Mouse (Mus musculus): Measurements from ENCODE around the gene Atp1a2.

Gene Atp1a2

GRCm38 (mm10) chr1:172324725-172325124 lies 26.9 kb upstream of the Atp1a2 start:
- DNase-seq (ENCODE audit: low spot score) = peak; percentile 74

- no peak for DNase-seq (ENCODE audit: low spot score)
These were observed 26.0 kb upstream of the Atp1a2 start for GRCm38 (mm10) chr1:172323801-172324359.

DNA sequence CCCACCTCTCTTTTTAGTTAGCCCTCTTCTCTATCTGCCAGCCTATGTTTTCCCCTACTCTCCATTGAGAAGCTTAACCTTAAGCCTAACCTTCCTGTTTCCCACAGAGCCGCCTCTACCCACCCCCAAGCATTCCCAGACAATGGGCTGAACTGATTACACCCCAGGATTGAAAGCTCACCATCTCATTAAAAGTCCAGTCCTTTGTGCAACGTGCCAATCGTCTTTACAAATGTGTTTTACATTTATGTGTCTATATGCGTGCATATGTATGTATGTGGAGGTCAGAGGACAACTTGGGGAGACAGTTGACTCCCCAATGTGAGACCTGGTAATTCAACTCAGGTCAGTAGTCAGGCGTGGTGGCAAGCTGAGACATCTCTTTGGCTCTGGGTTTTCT lies 25.4 kb upstream of the Atp1a2 start:
- no peak for DNase-seq (ENCODE audit: low spot score)

DNA sequence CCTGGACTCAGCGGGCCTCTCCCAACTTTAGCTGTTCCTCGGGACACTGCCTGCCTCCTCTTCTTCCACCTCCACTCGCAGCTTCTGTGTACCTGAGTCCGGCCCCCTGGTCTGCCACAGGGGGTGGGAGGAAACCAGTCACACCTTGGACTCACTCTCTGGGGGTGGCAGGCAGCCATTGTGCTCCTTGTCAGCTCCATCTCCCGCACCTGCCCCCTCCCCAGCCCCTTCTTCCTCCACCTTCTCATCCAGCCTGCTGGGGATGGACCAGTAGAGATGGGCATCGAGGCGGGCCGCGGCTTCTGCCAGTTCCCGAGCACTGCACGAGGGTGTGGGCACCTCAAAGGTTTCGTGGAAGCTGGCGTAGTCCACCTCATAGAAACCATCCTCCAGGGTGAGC lies 24.9 kb upstream of the Atp1a2 start:
- no peak for DNase-seq (ENCODE audit: low spot score)

GRCm38 (mm10) chr1:172319921-172320411 lies 22.1 kb upstream of the Atp1a2 start:
- no peak for DNase-seq (ENCODE audit: low spot score)

- DNase-seq (ENCODE audit: low spot score) = no peak
These were observed 21.5 kb upstream of the Atp1a2 start for GRCm38 (mm10) chr1:172319346-172319745.

- no peak for DNase-seq (ENCODE audit: low spot score)
These were observed 20.7 kb upstream of the Atp1a2 start for GRCm38 (mm10) chr1:172318424-172319035.

DNA sequence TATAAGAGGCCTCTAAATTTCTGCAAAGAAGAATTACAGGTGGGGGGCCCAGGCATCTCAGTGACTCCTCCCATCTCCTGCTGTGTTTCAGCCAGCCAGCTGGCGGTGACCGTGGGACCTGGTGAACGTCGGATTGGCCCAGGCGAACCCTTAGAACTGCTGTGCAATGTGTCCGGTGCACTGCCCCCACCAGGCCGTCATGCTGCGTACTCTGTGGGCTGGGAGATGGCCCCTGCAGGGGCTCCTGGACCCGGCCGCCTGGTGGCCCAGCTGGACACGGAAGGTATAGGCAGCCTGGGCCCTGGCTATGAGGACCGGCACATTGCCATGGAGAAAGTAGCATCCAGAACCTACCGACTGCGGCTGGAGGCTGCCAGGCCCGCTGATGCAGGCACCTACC lies 20.1 kb upstream of the Atp1a2 start:
- no peak for DNase-seq (ENCODE audit: low spot score)

GRCm38 (mm10) chr1:172317431-172317830 lies 19.6 kb upstream of the Atp1a2 start:
- DNase-seq (ENCODE audit: low spot score) = no peak

DNA sequence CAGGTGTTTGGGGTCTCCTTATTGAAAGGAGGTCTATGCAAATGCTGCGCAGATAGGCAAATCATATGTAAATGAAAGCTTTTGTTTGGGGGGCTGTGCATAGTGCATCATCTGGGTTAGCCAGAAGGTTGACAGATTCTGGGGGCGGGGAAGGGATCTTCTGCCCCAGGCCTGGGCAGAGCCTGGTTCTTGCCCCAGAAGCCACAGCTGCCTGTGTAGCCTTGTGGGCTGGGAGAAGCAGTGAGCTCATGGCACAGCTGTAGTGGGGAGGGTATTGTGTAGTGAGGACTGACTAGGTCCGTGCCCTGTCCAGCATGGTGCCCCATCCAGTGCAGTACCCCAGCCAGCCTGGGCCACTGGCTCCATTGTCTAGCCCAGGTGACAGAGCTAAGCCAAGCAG lies 17.0 kb upstream of the Atp1a2 start:
- no peak for DNase-seq (ENCODE audit: low spot score)

DNA sequence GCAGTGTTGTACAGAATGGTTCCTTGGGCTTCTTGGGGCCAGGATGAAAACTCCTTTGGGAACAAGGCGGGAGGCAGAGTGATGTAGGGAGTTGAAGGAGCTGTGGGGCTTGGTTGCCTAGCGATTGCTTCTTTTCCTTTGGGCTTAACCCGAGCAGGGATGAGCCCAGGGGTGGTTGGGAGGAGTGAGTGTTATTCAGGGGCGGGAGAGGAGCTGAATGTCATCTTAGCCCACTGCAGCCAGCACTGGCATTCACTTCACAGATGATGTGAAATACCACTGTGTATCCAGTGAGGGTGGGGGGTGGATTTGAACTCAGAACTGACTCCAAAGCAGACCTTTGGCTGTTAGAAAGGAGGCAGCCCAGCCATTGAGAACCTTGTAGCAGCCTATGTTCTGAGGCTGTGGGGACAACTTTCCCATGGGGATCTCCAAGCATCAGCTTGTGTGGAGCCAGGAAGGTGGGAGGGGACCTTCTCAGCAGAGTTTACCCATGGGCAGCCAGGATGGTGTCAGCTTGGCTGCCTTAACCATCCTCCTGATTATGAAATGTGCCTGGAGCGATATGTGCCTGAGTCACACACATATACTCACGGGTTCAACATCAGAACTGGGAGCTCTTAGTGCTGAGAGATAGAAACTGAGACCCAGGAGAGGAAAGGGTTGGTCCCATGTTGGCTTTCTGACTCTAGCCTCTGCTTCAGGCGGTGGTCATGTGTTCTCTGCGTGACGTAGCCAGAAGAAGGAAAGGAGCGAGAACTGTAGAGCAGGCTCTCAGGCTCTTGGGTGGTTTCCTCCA lies 15.9 kb upstream of the Atp1a2 start:
- DNase-seq (ENCODE audit: low spot score) = no peak

GRCm38 (mm10) chr1:172312768-172313561 lies 15.1 kb upstream of the Atp1a2 start:
- DNase-seq (ENCODE audit: low spot score) = no peak

DNA sequence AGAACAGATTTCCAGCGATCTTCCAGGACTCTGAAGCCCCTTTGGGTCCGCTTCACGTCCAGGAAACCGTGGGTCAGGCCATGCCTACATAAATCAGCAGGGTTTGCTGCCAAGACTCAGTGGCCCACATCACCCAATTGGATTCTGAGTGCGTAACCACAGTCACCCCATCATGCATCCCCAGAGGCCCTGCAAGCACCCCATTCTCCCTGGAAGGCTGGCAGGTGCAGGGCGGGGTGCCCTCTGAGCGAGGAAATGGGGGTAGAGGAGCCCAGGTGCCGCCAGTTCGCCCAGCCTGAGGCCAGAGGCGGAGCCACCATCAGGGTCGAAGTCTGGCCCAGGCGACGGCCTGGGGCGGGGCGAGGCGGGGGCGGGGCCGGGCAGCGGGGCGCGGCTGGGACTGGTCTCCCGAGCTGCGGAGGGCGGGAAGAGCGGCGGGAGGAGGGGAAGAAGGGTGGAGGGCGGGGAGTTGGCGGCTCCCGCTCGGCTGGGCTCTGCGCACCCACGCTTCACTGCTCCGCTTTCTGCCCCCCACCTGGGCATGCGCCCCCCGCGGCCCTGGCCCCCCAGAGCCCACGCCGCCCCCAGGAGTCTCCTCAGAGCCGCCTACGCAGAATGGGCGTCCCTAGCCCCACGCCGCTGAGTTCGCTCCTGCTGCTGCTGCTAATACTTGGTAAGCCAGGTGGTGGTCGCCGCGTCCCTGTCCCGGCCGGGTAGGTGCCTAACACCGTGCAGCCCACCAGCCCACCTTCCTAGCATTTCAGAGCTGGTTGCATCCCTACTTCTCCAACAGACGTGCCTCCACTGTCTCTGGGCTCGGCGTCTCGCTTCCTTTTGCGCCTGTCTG lies 14.3 kb upstream of the Atp1a2 start:
- peak; percentile 77 for DNase-seq (ENCODE audit: low spot score)

DNA sequence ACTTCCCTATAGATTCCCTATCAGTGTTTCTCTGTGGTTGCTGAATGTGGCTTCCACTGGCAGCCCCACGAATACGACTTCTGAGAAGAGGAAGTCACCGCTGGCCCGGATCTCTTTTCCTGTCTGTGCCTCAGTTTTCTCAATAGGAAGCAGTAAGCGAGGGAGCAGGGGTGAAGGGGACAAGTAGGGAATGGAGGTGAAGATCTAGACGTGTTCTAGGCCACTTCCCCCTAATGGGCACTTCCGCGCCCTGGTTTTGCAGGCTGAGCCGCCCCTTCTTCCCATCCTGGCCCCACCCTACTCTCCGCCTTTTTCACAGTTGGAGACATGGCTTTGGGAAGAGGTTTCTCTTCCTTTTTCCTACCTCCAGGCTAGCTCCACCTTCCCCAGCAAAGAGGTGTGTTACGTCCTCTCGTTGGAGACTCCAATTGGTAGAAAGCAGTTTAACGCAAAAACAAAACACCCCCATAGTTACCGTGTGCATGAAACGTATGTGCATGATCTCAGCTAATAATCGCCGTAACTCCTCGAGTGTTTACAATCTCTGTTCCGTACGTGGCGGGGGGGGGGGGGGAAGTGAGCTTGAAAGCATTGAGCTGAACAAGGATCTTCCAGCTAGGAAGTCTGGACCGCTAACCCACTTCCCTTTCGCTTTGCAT lies 13.5 kb upstream of the Atp1a2 start:
- DNase-seq (ENCODE audit: low spot score) = no peak

- peak; percentile 91 for DNase-seq (ENCODE audit: low spot score)
These were observed 12.0 kb upstream of the Atp1a2 start for GRCm38 (mm10) chr1:172309699-172310398.

DNA sequence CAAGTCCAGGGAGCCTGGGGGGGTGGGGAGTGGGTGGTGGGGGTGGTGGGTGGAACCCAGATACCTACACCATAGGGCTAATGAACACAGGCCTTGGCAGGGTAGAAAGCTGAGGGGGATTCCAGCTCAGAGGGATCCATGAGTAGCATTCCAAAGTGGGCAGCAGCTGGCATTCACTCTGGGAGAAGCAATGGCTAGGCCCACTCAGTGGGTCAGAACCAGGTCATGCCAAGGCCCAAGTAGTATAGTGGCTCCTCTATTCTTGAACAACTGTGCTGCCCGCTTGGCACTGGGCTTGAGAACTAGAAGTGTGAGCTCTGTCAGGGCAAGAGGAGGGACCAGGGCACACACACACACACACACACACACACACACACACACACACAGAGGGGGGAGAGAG lies 10.5 kb upstream of the Atp1a2 start:
- no peak for DNase-seq (ENCODE audit: low spot score)

DNA sequence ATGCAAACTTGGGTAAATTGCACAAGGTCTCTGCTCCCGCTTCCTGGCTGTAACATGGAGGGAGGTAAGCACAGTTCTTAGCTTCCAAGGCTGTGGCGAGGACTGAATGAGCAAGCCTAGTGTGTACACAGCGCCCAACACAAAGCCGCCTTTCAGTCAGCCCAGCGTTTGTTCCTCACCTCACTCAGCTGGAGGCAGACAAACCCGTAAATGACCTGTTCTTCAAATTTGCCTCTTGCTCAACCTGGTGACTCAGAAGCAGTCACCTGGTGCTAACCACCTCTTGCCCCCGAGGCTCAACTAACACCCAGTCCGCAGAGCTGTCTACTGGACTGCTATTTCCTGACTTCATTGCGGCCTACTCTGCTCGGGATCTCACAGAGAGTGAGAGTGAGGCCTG lies 10.1 kb upstream of the Atp1a2 start:
- DNase-seq (ENCODE audit: low spot score) = no peak

- DNase-seq (ENCODE audit: low spot score) = no peak
These were observed 9.0 kb upstream of the Atp1a2 start for GRCm38 (mm10) chr1:172306885-172307284.

DNA sequence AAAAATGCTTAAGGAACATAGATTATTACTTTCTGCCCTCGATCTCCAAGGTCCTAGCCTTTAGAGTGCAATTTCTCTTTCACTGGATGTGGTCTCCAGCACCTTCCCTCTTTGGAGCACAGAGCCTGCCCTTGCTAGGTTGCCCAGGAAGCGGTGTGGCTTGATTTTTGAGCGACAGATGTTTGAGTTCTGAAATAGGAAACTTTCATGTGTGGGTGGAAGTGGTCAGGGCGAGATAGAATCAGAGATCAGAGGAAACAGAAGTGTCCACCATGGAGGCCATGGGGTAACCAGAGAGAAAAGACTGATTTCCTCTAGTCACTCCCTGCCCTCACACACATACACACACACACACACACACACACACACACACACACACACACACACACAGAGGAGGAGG lies 8.3 kb upstream of the Atp1a2 start:
- no peak for DNase-seq (ENCODE audit: low spot score)

GRCm38 (mm10) chr1:172305635-172306034 lies 7.8 kb upstream of the Atp1a2 start:
- no peak for DNase-seq (ENCODE audit: low spot score)
